Mouse (Mus musculus): ENCODE results near the gene Ptprm. TPM values are rescaled to one million over a fixed set of nuclear protein-coding genes. Genes with fewer than 3 reads are reported as not detected.

Ptprm gene
- polyA plus RNA-seq, 1 experiment from 2014 or later: 19.5 TPM

DNA sequence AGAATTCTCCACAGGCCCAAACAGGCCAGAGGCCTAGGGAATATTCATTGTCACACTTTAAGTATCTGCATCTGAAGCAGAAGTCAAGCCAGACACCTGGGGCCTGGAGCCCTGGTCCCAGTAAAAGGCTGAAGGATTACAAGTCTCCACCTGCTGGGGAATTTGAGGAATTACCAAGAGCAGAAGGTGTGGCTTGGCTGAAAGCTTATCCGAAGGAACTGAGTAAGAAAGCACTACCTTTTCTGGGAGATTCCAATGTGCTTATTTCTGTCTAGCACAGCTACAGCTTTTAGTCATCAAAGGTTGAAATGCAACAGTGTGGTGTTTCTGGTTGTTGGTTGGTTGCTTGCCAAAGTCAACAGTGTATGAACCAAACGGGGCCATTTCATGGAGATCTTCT, 178.4 kb downstream of the Ptprm start:
- H3K4me2 ChIP-seq (ENCODE audit: low read length): no peak overlapping the region
- no peaks in the 10 kb centered on the region for H3K9me3 ChIP-seq (ENCODE audit: control insufficient read depth, low read length)
- no peaks in the 10 kb centered on the region for H3K36me3 ChIP-seq (ENCODE audit: control insufficient read depth, insufficient read depth, low read length)
- H3K27ac ChIP-seq (replicated peaks in 1 of 2; ENCODE audit: control insufficient read depth in 1 of 2, insufficient read depth in 1 of 2, low read depth in 2 of 2, low read length in 2 of 2): no peak overlapping the region
- no peak overlapping the region for H3K9ac ChIP-seq (ENCODE audit: low read length)
- H3K27me3 ChIP-seq (ENCODE audit: control insufficient read depth, insufficient read depth, low read length): no peaks in the 10 kb centered on the region
- no peak for ATAC-seq (ENCODE audit: insufficient number of reproducible peaks, insufficient read depth, low FRiP score, low read depth)
- WGBS: 48% methylated on average over 2 of the region's 2 CpGs
- H3K4me3 ChIP-seq (ENCODE audit: control insufficient read depth in 1 of 2, insufficient read depth in 1 of 2, low read depth in 1 of 2, low read length in 2 of 2): no peak overlapping the region
- peaks cover 3 to 6% of the 10 kb centered on the region in 2 experiments; a peak in 3 of 4 replicates for H3K4me1 ChIP-seq (ENCODE audit: control insufficient read depth in 2 of 2, insufficient read depth in 2 of 2, low read length in 2 of 2)

DNA sequence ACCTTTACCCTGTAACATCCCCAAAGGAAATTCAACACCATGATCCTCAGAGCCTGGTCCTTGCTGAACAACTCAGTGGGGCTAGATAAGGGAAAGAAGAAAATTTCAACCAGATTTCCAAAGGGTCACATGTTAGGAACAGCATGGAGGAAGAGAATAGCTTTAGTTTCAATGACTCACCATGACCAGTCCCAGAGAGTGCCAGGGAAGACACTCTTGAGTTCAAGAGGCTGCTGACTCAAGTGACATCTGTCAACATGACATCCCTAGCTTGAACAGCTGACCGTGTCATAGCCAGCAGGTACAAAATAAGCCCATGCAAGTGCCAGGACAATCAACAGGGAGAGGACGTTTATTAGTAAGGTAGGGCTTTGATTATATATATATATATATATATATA, 182.9 kb downstream of the Ptprm start:
- ATAC-seq (ENCODE audit: insufficient number of reproducible peaks, insufficient read depth, low FRiP score, low read depth): no peak
- 39% methylated on average over 2 of the region's 2 CpGs for WGBS
- H3K27ac ChIP-seq (replicated peaks in 1 of 2; ENCODE audit: control insufficient read depth in 1 of 2, insufficient read depth in 1 of 2, low read depth in 2 of 2, low read length in 2 of 2): no peak overlapping the region

DNA sequence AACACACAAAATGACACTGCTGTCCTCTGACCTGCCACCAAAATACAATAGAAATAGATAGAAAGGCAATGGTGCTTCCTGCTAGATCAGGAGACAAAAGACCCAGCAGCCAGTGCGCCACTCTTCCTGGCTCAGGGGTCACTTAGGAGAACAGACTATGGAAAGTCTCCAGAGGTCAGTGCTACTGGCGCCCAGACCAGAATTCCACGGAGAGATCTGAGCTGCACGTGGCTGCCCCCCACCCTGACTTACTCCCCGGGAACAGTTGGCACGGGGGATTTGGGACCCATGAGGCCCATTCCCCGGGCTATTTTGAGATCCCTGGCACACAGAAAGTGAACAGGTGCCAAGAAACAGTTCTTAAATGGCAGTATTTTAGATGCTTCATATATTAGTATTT, 183.6 kb downstream of the Ptprm start:
- Histone ChIP-seq H3K4me3 (ENCODE audit: control insufficient read depth in 1 of 2, insufficient read depth in 1 of 2, low read depth in 1 of 2, low read length in 2 of 2) (no peak overlapping the region), H3K27ac (replicated peaks in 1 of 2; ENCODE audit: control insufficient read depth in 1 of 2, insufficient read depth in 1 of 2, low read depth in 2 of 2, low read length in 2 of 2) (0 out of 4 replicates have a peak overlapping the region, but pooled peaks of 1 of the 2 experiments have one; percentile 12), H3K9ac (ENCODE audit: low read length) (no peak overlapping the region), H3K9me3 (ENCODE audit: control insufficient read depth, low read length) (no peaks in the 10 kb centered on the region), H3K4me1 (ENCODE audit: control insufficient read depth in 2 of 2, insufficient read depth in 2 of 2, low read length in 2 of 2) (peaks cover 9 to 13% of the 10 kb centered on the region in 2 experiments), H3K4me2 (ENCODE audit: low read length) (no peak overlapping the region), H3K27me3 (ENCODE audit: control insufficient read depth, insufficient read depth, low read length) (no peaks in the 10 kb centered on the region), H3K36me3 (ENCODE audit: control insufficient read depth, insufficient read depth, low read length) (no peaks in the 10 kb centered on the region)
- WGBS: 40% methylated on average over 7 of the region's 7 CpGs
- ATAC-seq (ENCODE audit: insufficient number of reproducible peaks, insufficient read depth, low FRiP score, low read depth): 0 out of 2 replicates have a peak, but pooled peaks have one; percentile 64

More for the DNA sequence above, 182.9 kb downstream of the Ptprm start:
- H3K9me3 ChIP-seq (ENCODE audit: control insufficient read depth, low read length): no peaks in the 10 kb centered on the region
- H3K4me1 ChIP-seq (ENCODE audit: control insufficient read depth in 2 of 2, insufficient read depth in 2 of 2, low read length in 2 of 2): peaks cover 9 to 13% of the 10 kb centered on the region in 2 experiments
- H3K9ac ChIP-seq (ENCODE audit: low read length): no peak overlapping the region
- H3K27me3 ChIP-seq (ENCODE audit: control insufficient read depth, insufficient read depth, low read length): no peaks in the 10 kb centered on the region
- no peak overlapping the region for H3K4me2 ChIP-seq (ENCODE audit: low read length)
- no peaks in the 10 kb centered on the region for H3K36me3 ChIP-seq (ENCODE audit: control insufficient read depth, insufficient read depth, low read length)
- no peak overlapping the region for H3K4me3 ChIP-seq (ENCODE audit: control insufficient read depth in 1 of 2, insufficient read depth in 1 of 2, low read depth in 1 of 2, low read length in 2 of 2)

DNA sequence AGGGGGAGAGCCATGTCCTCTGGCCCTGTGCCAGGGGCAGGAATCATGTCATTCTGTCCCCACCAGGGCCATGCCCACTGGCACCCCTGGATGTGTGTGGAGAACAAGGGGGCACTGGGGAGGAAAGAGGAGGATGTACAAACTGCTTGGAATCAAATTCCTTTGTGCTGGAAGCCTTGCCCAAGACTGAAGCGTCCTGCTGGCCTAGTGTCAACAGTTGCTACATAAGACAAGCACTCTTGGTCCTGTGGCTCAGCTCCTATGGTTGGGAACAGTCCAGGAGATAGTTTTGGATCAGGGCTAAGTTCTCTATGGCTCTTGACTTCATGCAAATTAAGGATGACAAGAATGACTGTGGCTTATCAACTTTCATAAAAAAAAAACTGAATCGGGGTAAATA, 188.4 kb downstream of the Ptprm start:
- Histone ChIP-seq H3K4me2 (ENCODE audit: low read length) (no peak overlapping the region), H3K4me1 (ENCODE audit: control insufficient read depth in 2 of 2, insufficient read depth in 2 of 2, low read length in 2 of 2) (peaks cover 6 to 9% of the 10 kb centered on the region in 2 experiments), H3K27ac (replicated peaks in 1 of 2; ENCODE audit: control insufficient read depth in 1 of 2, insufficient read depth in 1 of 2, low read depth in 2 of 2, low read length in 2 of 2) (no peak overlapping the region), H3K9me3 (ENCODE audit: control insufficient read depth, low read length) (no peaks in the 10 kb centered on the region), H3K9ac (ENCODE audit: low read length) (no peak overlapping the region), H3K4me3 (ENCODE audit: control insufficient read depth in 1 of 2, insufficient read depth in 1 of 2, low read depth in 1 of 2, low read length in 2 of 2) (no peak overlapping the region), H3K27me3 (ENCODE audit: control insufficient read depth, insufficient read depth, low read length) (no peaks in the 10 kb centered on the region), H3K36me3 (ENCODE audit: control insufficient read depth, insufficient read depth, low read length) (no peaks in the 10 kb centered on the region)
- no peak for ATAC-seq (ENCODE audit: insufficient number of reproducible peaks, insufficient read depth, low FRiP score, low read depth)
- WGBS: 90% methylated on average over 2 of the region's 2 CpGs

DNA sequence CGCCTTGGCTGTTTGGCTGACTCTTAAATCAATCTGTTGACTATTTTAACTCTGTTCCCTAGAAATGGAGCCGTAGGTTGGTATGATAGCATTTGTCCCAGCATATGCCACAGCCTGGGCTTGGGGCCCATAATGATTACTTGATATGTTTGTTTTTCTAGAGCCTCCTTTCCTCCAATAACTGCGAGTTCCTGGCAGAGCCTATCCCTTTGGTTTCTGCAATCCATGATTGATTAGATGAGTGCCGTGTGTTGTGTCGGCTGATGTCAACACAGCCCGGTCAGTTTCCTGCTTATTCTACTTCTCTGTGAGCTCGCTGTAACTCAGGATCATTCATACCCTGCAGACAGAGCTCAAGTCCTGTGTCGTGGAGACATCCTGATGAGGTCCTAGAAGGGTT, 194.6 kb downstream of the Ptprm start:
- 60% methylated on average over 8 of the region's 8 CpGs for WGBS
- no peak for ATAC-seq (ENCODE audit: insufficient number of reproducible peaks, insufficient read depth, low FRiP score, low read depth)
- no peaks in the 10 kb centered on the region for H3K27me3 ChIP-seq (ENCODE audit: control insufficient read depth, insufficient read depth, low read length)

DNA sequence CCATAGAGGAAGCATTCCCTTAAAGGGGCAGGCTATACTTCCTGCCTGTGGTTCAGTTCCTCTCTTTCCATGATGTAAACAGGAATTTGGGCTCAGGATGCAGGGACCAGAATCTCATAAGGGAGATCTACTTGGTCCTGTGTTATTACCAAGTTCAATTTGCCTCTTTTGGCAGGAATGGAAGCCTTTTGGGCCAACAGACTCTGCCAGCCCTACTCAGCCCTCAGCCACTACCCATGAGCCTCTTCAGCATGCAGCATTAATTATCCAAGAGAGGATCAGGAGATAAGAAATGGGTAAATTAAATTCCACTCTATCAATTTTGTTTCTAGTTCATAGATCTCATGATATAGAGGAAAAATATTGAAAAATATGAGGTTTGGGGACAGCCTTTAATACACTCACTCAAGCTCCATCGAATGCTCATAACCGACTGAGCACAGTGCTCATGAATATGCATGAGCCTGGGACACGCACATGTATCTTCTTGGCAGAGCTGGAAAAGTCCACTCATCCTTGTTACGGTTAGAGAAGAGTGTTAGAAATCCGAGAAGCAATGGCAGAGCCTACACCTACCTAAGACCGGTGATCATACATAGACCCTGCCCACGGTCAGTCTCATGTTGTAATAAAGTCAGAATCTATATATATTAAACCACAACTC, 197.0 kb downstream of the Ptprm start:
- no peak for ATAC-seq (ENCODE audit: insufficient number of reproducible peaks, insufficient read depth, low FRiP score, low read depth)
- Histone ChIP-seq H3K4me2 (ENCODE audit: low read length) (no peak overlapping the region), H3K27ac (replicated peaks in 1 of 2; ENCODE audit: control insufficient read depth in 1 of 2, insufficient read depth in 1 of 2, low read depth in 2 of 2, low read length in 2 of 2) (no peak overlapping the region), H3K9me3 (ENCODE audit: control insufficient read depth, low read length) (no peaks in the 10 kb centered on the region), H3K4me3 (ENCODE audit: control insufficient read depth in 1 of 2, insufficient read depth in 1 of 2, low read depth in 1 of 2, low read length in 2 of 2) (no peak overlapping the region), H3K36me3 (ENCODE audit: control insufficient read depth, insufficient read depth, low read length) (no peaks in the 10 kb centered on the region), H3K27me3 (ENCODE audit: control insufficient read depth, insufficient read depth, low read length) (no peaks in the 10 kb centered on the region), H3K9ac (ENCODE audit: low read length) (no peak overlapping the region), H3K4me1 (ENCODE audit: control insufficient read depth in 2 of 2, insufficient read depth in 2 of 2, low read length in 2 of 2) (peaks cover 2 to 6% of the 10 kb centered on the region in 2 experiments; a peak in 1 of 4 replicates)
- 76% methylated on average over 7 of the region's 7 CpGs for WGBS

More for the DNA sequence above, 194.6 kb downstream of the Ptprm start:
- Histone ChIP-seq H3K36me3 (ENCODE audit: control insufficient read depth, insufficient read depth, low read length) (no peaks in the 10 kb centered on the region), H3K4me1 (ENCODE audit: control insufficient read depth in 2 of 2, insufficient read depth in 2 of 2, low read length in 2 of 2) (peaks cover 2 to 6% of the 10 kb centered on the region in 2 experiments; a peak in 1 of 4 replicates), H3K9ac (ENCODE audit: low read length) (no peak overlapping the region), H3K9me3 (ENCODE audit: control insufficient read depth, low read length) (no peaks in the 10 kb centered on the region), H3K4me3 (ENCODE audit: control insufficient read depth in 1 of 2, insufficient read depth in 1 of 2, low read depth in 1 of 2, low read length in 2 of 2) (no peak overlapping the region), H3K27ac (replicated peaks in 1 of 2; ENCODE audit: control insufficient read depth in 1 of 2, insufficient read depth in 1 of 2, low read depth in 2 of 2, low read length in 2 of 2) (no peak overlapping the region), H3K4me2 (ENCODE audit: low read length) (no peak overlapping the region)

DNA sequence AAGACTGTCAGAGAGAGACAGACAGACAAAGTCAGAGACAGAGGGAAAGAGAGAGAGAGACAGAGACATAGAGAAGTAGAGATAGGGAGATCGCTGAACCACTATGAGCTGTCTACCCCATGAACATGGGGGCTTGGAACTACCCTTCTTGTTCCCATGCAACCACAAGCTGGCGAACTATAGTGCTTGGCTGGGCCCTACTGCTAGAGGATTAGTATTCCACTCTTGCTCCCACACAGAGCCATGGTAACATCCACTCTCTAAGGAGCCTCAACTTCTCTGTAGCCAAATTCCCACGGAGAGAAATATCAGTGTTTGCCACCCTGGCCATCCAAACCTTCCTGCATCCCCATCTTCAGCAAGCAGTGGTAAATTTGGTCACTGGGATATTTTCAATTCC, 202.0 kb downstream of the Ptprm start:
- 79% methylated on average over 3 of the region's 3 CpGs for WGBS
- Histone ChIP-seq H3K4me3 (ENCODE audit: control insufficient read depth in 1 of 2, insufficient read depth in 1 of 2, low read depth in 1 of 2, low read length in 2 of 2) (no peak overlapping the region), H3K4me2 (ENCODE audit: low read length) (no peak overlapping the region), H3K36me3 (ENCODE audit: control insufficient read depth, insufficient read depth, low read length) (no peaks in the 10 kb centered on the region), H3K9ac (ENCODE audit: low read length) (no peak overlapping the region), H3K4me1 (ENCODE audit: control insufficient read depth in 2 of 2, insufficient read depth in 2 of 2, low read length in 2 of 2) (no peaks in the 10 kb centered on the region), H3K9me3 (ENCODE audit: control insufficient read depth, low read length) (no peaks in the 10 kb centered on the region), H3K27ac (replicated peaks in 1 of 2; ENCODE audit: control insufficient read depth in 1 of 2, insufficient read depth in 1 of 2, low read depth in 2 of 2, low read length in 2 of 2) (no peak overlapping the region), H3K27me3 (ENCODE audit: control insufficient read depth, insufficient read depth, low read length) (no peaks in the 10 kb centered on the region)
- ATAC-seq (ENCODE audit: insufficient number of reproducible peaks, insufficient read depth, low FRiP score, low read depth): no peak

DNA sequence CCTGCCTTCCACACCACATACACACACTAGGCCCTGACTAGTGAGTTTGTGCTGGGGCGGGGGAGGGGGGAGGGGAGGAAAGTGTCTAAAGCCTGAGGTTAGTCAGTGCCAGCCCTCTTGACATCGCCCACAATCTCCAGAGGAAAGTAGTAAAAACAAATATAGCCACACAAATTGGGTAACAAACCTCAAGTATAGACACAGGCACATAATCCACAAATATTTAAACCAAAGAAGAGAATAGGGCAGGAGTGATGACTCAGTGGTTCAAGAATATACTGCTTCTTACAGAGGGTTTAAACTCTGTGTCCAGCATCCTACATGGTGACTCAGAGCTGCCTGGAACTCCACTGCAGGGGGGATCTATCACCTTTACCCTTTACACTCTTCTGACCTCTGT, 203.8 kb downstream of the Ptprm start:
- H3K36me3 ChIP-seq (ENCODE audit: control insufficient read depth, insufficient read depth, low read length): no peaks in the 10 kb centered on the region
- no peak overlapping the region for H3K4me2 ChIP-seq (ENCODE audit: low read length)
- H3K9ac ChIP-seq (ENCODE audit: low read length): no peak overlapping the region
- ATAC-seq (ENCODE audit: insufficient number of reproducible peaks, insufficient read depth, low FRiP score, low read depth): no peak
- WGBS: 84% methylated on average over 2 of the region's 2 CpGs
- H3K27me3 ChIP-seq (ENCODE audit: control insufficient read depth, insufficient read depth, low read length): no peaks in the 10 kb centered on the region
- no peaks in the 10 kb centered on the region for H3K4me1 ChIP-seq (ENCODE audit: control insufficient read depth in 2 of 2, insufficient read depth in 2 of 2, low read length in 2 of 2)
- no peaks in the 10 kb centered on the region for H3K9me3 ChIP-seq (ENCODE audit: control insufficient read depth, low read length)
- H3K27ac ChIP-seq (replicated peaks in 1 of 2; ENCODE audit: control insufficient read depth in 1 of 2, insufficient read depth in 1 of 2, low read depth in 2 of 2, low read length in 2 of 2): no peak overlapping the region
- H3K4me3 ChIP-seq (ENCODE audit: control insufficient read depth in 1 of 2, insufficient read depth in 1 of 2, low read depth in 1 of 2, low read length in 2 of 2): no peak overlapping the region
